Mouse (Mus musculus) cerebellum, adult 9-10 months (tissue): Measurements from ENCODE around the gene Lsm5.

Experiments used
- DNase-seq: peaks from one replicate; pipeline ENCODE4 v3.0.0; 2022

Gene Lsm5

DNA sequence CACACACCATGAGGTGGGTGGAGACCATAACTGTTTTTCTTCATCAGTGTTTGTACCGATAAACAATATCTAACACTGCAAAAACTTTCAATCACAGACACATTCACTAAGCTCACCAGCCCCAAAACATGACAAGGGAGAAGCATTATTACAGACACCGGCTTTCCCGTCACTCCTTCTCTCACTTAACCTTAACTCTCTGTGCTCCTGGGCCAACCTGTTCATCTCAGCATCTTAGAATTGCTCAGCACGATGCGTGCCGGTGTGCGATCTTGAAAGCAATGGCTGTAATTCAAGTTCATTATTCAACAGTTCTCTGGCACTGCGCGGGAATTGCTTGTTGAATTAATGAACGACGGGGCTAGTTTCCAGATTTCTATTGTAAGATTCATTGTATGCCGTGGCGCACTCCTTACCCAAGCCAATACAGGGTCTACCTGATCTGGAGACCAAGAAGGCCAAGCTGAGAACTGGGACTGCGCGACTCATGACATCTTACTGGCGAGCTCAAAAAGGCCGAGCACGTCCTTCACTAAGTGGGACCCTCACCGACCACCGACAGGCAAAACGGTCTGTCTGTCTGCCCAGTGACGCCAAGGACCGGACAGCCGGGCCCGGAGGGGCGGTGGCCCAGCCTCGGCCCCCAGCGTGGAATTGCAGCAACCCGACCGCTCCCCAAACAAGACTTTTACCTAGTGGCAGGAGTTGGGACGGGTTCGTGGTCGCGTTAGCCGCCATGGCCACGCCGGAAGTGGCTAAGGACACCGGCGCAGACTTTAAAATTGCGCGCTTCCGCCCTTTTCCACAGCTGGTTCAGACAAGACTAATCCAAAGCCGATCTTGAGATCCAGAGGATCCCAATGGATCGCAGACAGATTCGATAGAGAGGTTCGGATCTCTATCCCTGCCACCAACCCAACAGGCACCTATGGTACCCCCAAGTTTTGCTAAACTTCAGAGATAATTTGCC is at the start of gene Lsm5:
Lsm5 (minus strand) TSS at position 780 of the 970 bp plus-strand sequence.
- peak; percentile 90 for DNase-seq

- DNase-seq: no peak
Measured at GRCm38 (mm10) chr6:56753719-56754118, 49.2 kb upstream of the Lsm5 start.

DNA sequence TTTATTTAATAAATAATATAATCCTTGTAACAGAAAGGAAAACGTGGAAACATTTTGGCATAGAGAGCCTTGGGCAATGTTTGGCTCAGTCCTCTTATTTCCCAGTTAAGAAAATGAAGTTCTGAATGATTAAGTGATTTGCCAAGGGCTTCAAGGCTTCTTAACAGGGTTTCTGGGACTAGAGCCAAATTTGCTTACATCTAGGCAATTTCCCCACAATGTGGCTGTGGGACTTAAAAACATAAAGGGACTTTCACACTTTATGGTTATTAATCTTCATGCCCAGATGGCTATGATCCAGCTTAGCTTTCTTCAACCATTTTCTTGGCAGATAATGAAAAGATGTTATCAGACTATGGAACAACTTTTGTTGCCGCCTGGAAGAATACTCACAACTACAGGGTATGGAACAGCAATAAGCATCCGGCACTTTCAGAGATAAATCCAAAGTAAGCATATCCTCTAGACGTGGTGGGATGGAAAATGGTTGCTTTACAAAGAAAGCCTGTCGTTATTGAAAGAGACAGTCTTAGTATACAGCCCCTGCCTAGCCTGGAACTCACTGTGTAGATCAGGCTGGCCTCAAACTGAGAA is 41.5 kb upstream of the Lsm5 start:
- DNase-seq: no peak

GRCm38 (mm10) chr6:56732545-56732944 is 28.0 kb upstream of the Lsm5 start:
- no peak for DNase-seq

DNA sequence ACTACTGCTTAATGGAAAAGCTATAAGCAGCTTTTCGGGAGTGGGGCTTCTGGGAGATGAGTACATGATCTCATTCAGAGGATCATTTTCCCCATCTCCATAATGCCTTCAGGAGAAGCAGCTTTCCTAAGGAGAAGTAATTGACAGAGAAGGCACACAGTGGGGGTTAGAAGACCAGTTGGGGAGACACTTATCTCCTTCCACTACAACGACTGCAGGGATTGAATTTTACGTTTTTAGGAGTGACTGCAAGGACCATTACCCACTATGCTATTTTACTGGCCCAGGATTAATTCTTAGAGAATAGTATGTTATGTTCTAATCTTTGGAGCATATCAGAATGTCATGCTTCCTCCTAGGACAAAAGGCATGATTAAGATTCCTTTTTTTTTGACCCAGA is 16.4 kb upstream of the Lsm5 start:
- DNase-seq: peak; percentile 11

GRCm38 (mm10) chr6:56719071-56719470 is 14.6 kb upstream of the Lsm5 start:
- no peak for DNase-seq

- no peak for DNase-seq
Measured at GRCm38 (mm10) chr6:56715270-56715666, 10.8 kb upstream of the Lsm5 start.

DNA sequence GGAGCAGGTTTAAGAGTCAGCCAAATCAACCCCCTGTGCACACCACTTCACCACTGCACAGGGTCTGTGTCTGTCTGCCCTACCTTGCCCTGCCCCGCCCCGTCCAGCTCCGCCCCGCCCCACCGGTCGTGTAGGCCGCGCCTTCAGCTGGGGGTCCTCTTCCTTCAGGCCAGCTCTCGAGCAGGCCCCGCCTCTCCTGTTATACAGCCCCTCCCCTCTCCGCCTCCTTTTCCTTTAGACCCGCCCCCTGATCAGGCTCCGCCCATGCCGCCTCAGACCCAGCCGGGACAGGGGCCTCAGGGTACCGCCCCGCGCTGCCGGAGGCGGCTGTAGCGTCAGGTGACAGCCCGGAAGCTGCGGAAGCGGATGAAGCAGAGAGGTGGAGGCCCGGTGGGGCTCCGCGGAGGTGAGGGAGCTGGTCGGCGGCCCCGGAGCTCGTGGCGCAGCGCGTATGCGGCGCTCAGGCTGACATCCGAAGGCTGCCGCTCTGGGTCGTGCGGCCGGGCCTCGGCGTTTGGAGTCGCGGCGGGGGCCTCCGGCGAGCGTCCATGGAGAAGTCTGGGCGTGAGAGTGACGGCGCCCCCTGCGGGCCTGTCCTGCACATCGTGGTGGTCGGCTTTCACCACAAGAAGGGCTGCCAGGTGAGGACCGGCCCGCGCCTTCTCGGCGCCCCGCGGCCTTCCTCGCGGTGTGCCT is 10.2 kb upstream of the Lsm5 start, which contains the start of gene Avl9:
Avl9 (plus strand) TSS at position 326 of the 696 bp plus-strand sequence.
- DNase-seq: peak; percentile 99

DNA sequence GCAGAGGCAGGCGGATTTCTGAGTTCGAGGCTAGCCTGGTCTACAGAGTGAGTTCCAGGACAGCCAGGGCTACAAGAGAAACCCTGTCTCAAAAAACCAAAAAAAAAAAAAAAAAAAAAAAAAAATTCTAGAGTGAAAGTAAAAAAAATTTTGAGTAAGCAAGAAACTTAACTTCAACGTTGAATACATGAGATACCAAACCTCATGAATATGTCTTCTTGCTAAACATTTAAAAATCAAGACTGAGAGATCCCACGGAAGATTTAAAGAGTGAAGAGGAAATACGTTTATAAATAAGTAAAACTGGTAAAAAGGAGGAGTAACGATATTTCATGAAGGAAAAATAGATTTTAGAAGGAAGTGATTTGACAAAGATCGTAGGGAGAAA is 9.7 kb upstream of the Lsm5 start:
- no peak for DNase-seq

DNA sequence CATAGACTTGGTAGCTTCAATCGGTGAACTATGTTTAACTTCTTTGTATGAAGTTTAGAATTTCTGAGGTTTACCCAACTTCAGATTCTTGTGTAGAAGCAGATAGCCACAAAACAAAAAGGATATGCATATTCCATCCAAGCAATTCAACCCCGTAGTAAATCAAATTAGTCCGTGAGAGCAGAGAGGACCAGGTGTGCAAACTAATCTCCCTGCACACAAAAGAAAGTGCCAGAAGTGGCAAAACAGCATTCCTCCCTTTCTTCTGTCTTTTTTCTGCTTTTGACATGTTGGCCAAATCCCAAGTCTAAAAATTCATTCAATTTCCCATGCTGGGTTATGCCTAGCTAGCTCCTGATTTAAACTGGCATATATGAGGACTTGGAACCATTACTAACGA is 12.1 kb downstream of the Lsm5 start:
- no peak for DNase-seq

- DNase-seq: peak; percentile 43
Measured at GRCm38 (mm10) chr6:56691205-56691604, 13.3 kb downstream of the Lsm5 start.

- no peak for DNase-seq
Measured at GRCm38 (mm10) chr6:56688238-56688637, 16.3 kb downstream of the Lsm5 start.

- DNase-seq: no peak
Measured at GRCm38 (mm10) chr6:56664410-56664809, 40.1 kb downstream of the Lsm5 start.

- no peak for DNase-seq
Measured at GRCm38 (mm10) chr6:56655393-56655792, 49.1 kb downstream of the Lsm5 start.

- DNase-seq: no peak
Measured at GRCm38 (mm10) chr6:56652121-56652592, 52.4 kb downstream of the Lsm5 start.
